Mouse (Mus musculus): ENCODE results near the gene Ddx54.

Gene Ddx54

GRCm38 (mm10) chr5:120579898-120580626, 32.5 kb upstream of the Ddx54 start:
- no peak for DNase-seq (ENCODE audit: low spot score in 2 of 2)

GRCm38 (mm10) chr5:120582002-120582401, 30.5 kb upstream of the Ddx54 start:
- DNase-seq (ENCODE audit: low spot score in 2 of 2): no peak

- DNase-seq (ENCODE audit: low spot score in 2 of 2): no peak
These were observed 29.0 kb upstream of the Ddx54 start for GRCm38 (mm10) chr5:120583511-120583910.

GRCm38 (mm10) chr5:120584968-120585367, 27.6 kb upstream of the Ddx54 start:
- DNase-seq (ENCODE audit: low spot score in 2 of 2): no peak

GRCm38 (mm10) chr5:120586741-120587615, 25.6 kb upstream of the Ddx54 start:
- DNase-seq (ENCODE audit: low spot score in 2 of 2): no peak

- DNase-seq (ENCODE audit: low spot score in 2 of 2): no peak
These were observed 25.0 kb upstream of the Ddx54 start for GRCm38 (mm10) chr5:120587616-120587926.

- DNase-seq (ENCODE audit: low spot score in 2 of 2): no peak
These were observed 24.5 kb upstream of the Ddx54 start for GRCm38 (mm10) chr5:120587940-120588568.

GRCm38 (mm10) chr5:120588569-120589094, 23.9 kb upstream of the Ddx54 start, which contains the start of the genes Tpcn1 and Iqcd:
Gene Tpcn1 (minus strand): TSS chr5:120588673.
Gene Iqcd (plus strand): TSS chr5:120589016.
- peak; percentile 98 for DNase-seq (ENCODE audit: low spot score in 2 of 2)

GRCm38 (mm10) chr5:120590356-120591010, 22.1 kb upstream of the Ddx54 start:
- DNase-seq (ENCODE audit: low spot score in 2 of 2): no peak

- no peak for DNase-seq (ENCODE audit: low spot score in 2 of 2)
These were observed 20.4 kb upstream of the Ddx54 start for GRCm38 (mm10) chr5:120592141-120592540.

- DNase-seq (ENCODE audit: low spot score in 2 of 2): no peak
These were observed 18.1 kb upstream of the Ddx54 start for GRCm38 (mm10) chr5:120594485-120594884.

- DNase-seq (ENCODE audit: low spot score in 2 of 2): no peak
These were observed 12.9 kb upstream of the Ddx54 start for GRCm38 (mm10) chr5:120599625-120600024.

- DNase-seq (ENCODE audit: low spot score in 2 of 2): no peak
These were observed 11.4 kb upstream of the Ddx54 start for GRCm38 (mm10) chr5:120600946-120601668.

GRCm38 (mm10) chr5:120602210-120602609, 10.3 kb upstream of the Ddx54 start:
- no peak for DNase-seq (ENCODE audit: low spot score in 2 of 2)

- no peak for DNase-seq (ENCODE audit: low spot score in 2 of 2)
These were observed 9.0 kb upstream of the Ddx54 start for GRCm38 (mm10) chr5:120603515-120603914.

- DNase-seq (ENCODE audit: low spot score in 2 of 2): peak in 1 of 2 experiments; percentile 74
These were observed 7.7 kb upstream of the Ddx54 start for GRCm38 (mm10) chr5:120604839-120605238.

GRCm38 (mm10) chr5:120605241-120605661, 7.3 kb upstream of the Ddx54 start:
- DNase-seq (ENCODE audit: low spot score in 2 of 2): no peak

GRCm38 (mm10) chr5:120605688-120606087, 6.9 kb upstream of the Ddx54 start:
- peak; percentile 79 to 87 for DNase-seq (ENCODE audit: low spot score in 2 of 2)

- DNase-seq (ENCODE audit: low spot score in 2 of 2): no peak
These were observed 5.8 kb upstream of the Ddx54 start for GRCm38 (mm10) chr5:120606590-120607200.

- DNase-seq (ENCODE audit: low spot score in 2 of 2): no peak
These were observed 5.2 kb upstream of the Ddx54 start for GRCm38 (mm10) chr5:120607335-120607734.
